Mouse (Mus musculus) megakaryocyte, embryonic 14.5 days (primary cell): ENCODE results near the gene Isg20l2.

Experiments
- FLI1 ChIP-seq: IDR thresholded peaks from 2 replicates; pipeline ENCODE4 v1.6.1; 2012; ENCODE audit warnings: low read length, inconsistent platforms, mixed read lengths
- GATA1 ChIP-seq: IDR thresholded peaks from 3 replicates; pipeline ENCODE4 v1.6.1; 2012; ENCODE audit warnings: mixed read lengths, low read length, inconsistent platforms, borderline replicate concordance

DNA sequence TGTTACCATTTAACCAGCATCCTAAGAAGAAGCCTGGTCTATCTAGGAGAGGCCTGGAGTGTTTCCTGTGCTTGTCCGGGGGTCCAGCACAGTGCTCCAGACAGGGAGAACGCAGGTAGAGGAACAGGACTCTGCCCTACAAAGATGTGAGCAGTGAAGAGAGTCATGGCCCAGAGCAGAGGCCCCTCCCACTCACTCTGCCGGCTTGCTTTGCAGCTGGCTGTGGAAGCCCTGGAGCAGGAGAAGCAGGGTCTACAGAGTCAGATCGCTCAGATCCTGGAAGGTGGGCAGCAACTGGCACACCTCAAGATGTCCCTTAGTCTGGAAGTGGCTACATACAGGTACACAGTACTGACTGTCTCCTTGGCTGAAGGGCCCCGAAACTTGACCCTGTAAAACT lies 42.7 kb downstream of the Isg20l2 start:
- no peak for TF ChIP-seq GATA1
- no peak for TF ChIP-seq FLI1
